ENCODE assay signal across 25 mouse cellular contexts in genomic region chr1:132069436-132069835, GRCm38 (mm10). TPM values are rescaled to one million over a fixed set of nuclear protein-coding genes. Genes with fewer than 3 reads are reported as not detected.
A peak's percentile ranks its signal among the peaks of the same experiment; 100 is the strongest.
DNase-seq lines count a peak whose midpoint lies in the region; ATAC-seq lines count a peak whose summit lies in the region.
"Had no signal": no experiment of that assay in that cellular context is flagged by ENCODE, and none has a peak within 500 bp of the region (broad histone marks: within the 10 kb centered on the region; RNA-seq: fewer than 3 reads in every experiment).

No protein-coding gene starts in this region.

- H3K9ac ChIP-seq in midbrain, embryonic 11.5 days (ENCODE audit: low read length) = no peak overlapping the region
- no peak overlapping the region for H3K9ac ChIP-seq in midbrain, embryonic 14.5 days (replicated peaks; ENCODE audit: low read length)
- H3K9ac ChIP-seq: embryonic facial prominence, embryonic 12.5 days; forebrain, embryonic 13.5 days; forebrain, embryonic 15.5 days; forebrain, postnatal 0 days had no signal

- peaks cover 8% of the 10 kb centered on the region for H3K4me1 ChIP-seq in midbrain, embryonic 11.5 days (ENCODE audit: control insufficient read depth, insufficient read depth, low read length)
- peaks cover 11% of the 10 kb centered on the region for H3K4me1 ChIP-seq in midbrain, embryonic 14.5 days (ENCODE audit: control insufficient read depth, insufficient read depth, low read length)

- no peak overlapping the region for H3K4me3 ChIP-seq in midbrain, embryonic 11.5 days (ENCODE audit: low read depth, low read length)
- no peak overlapping the region for H3K4me3 ChIP-seq in midbrain, embryonic 14.5 days (replicated peaks; ENCODE audit: low read depth, low read length)
- H3K4me3 ChIP-seq: embryonic facial prominence, embryonic 10.5 days; embryonic facial prominence, embryonic 12.5 days; forebrain, embryonic 13.5 days; forebrain, embryonic 15.5 days had no signal

- ATAC-seq in midbrain, embryonic 11.5 days (ENCODE audit: low FRiP score) = no peak
- no peak for ATAC-seq in midbrain, embryonic 14.5 days (ENCODE audit: low FRiP score, low TSS enrichment)
- ATAC-seq: activated CD4-positive, CD25-positive, alpha-beta regulatory T cell, adult 4 months; CD4-positive, CD25-positive, alpha-beta regulatory T cell, adult 4 months; forebrain, embryonic 13.5 days; forebrain, embryonic 15.5 days; forebrain, postnatal 0 days; Patski had no signal

- H3K4me2 ChIP-seq in midbrain, embryonic 11.5 days = no peak overlapping the region
- no peak overlapping the region for H3K4me2 ChIP-seq in midbrain, embryonic 14.5 days (ENCODE audit: low read length)
- H3K4me2 ChIP-seq: embryonic facial prominence, embryonic 12.5 days; forebrain, embryonic 13.5 days; forebrain, embryonic 15.5 days had no signal

- H3K36me3 ChIP-seq in midbrain, embryonic 11.5 days (ENCODE audit: control insufficient read depth, insufficient read depth, low read length) = no peaks in the 10 kb centered on the region
- no peaks in the 10 kb centered on the region for H3K36me3 ChIP-seq in midbrain, embryonic 14.5 days (ENCODE audit: control insufficient read depth, insufficient read depth, low read length)
- H3K36me3 ChIP-seq: embryonic facial prominence, embryonic 10.5 days; embryonic facial prominence, embryonic 12.5 days; forebrain, embryonic 15.5 days; G1E had no signal

- H3K27me3 ChIP-seq in midbrain, embryonic 11.5 days (ENCODE audit: control insufficient read depth, insufficient read depth, low read length) = peaks cover 28% of the 10 kb centered on the region
- peaks cover 21% of the 10 kb centered on the region for H3K27me3 ChIP-seq in midbrain, embryonic 14.5 days (ENCODE audit: control insufficient read depth, insufficient read depth, low read length)

- peak; percentile 35 for DNase-seq in layer of hippocampus, adult 11-12 months (ENCODE audit: low spot score)
- DNase-seq in layer of hippocampus, postnatal 14 days (ENCODE audit: low spot score in 2 of 2) = no peak
- DNase-seq in midbrain, embryonic 11.5 days (ENCODE audit: low spot score, missing footprints) = peak; percentile 47
- no peak for DNase-seq in midbrain, embryonic 14.5 days
- peak; percentile 58 for DNase-seq in brain, adult 2 months (ENCODE audit: low read depth, low spot score)
- no peak for DNase-seq in urinary bladder, postnatal 4 days (ENCODE audit: low spot score in 2 of 2)
- DNase-seq: adrenal gland, adult 8-10 months; adrenal gland, postnatal 14 days; adrenal gland, postnatal 36 days; B cell, adult 2 months; cerebellum, adult 11 months; cerebellum, adult 18-20 months; cerebellum, adult 8-10 months; cerebellum, adult 9-11 months; cerebellum, postnatal 14 days; cerebellum, postnatal 36 days; forebrain, postnatal 0 days had no signal

- no peaks in the 10 kb centered on the region for H3K9me3 ChIP-seq in midbrain, embryonic 11.5 days (ENCODE audit: control insufficient read depth, low read length)
- no peaks in the 10 kb centered on the region for H3K9me3 ChIP-seq in midbrain, embryonic 14.5 days (ENCODE audit: control insufficient read depth, low read length)
- H3K9me3 ChIP-seq: embryonic facial prominence, embryonic 10.5 days; embryonic facial prominence, embryonic 12.5 days; forebrain, embryonic 13.5 days; forebrain, embryonic 15.5 days; G1E had no signal

- no peak overlapping the region for H3K27ac ChIP-seq in midbrain, embryonic 11.5 days (ENCODE audit: low read depth, low read length)
- no peak overlapping the region for H3K27ac ChIP-seq in midbrain, embryonic 14.5 days (replicated peaks; ENCODE audit: low read depth, low read length)
- H3K27ac ChIP-seq: embryonic facial prominence, embryonic 10.5 days; embryonic facial prominence, embryonic 12.5 days; forebrain, embryonic 13.5 days; forebrain, embryonic 15.5 days had no signal

- 89% methylated on average over 8 of the region's 8 CpGs for WGBS in midbrain, embryonic 11.5 days
- WGBS in midbrain, embryonic 14.5 days = 91% methylated on average over 8 of the region's 8 CpGs

RNA-seq across cellular contexts. Expression of gene Mfsd4a, which starts 1.6 kb away (rescaled TPM):
- total RNA-seq in layer of hippocampus, postnatal 14 days (2021) = 10 to 100 TPM; 42.8 to 50.7 TPM
- polyA plus RNA-seq in midbrain, embryonic 11.5 days (2014; fragmentation: Nextera tagmentation; extraction: Ambion mirVana) = 8.1 and 8.7 TPM in 2 replicates
- 7.5 and 10.2 TPM in 2 replicates for polyA plus RNA-seq in midbrain, embryonic 14.5 days (2014; fragmentation: Nextera tagmentation; extraction: Ambion mirVana)
- polyA plus RNA-seq: G1E had no signal

Comparison
In these comparisons a context has a peak if more than half of its experiments do, and no peak if none do; other contexts are left out.
1. DNase-seq: peak in layer of hippocampus, adult 11-12 months (single experiment), midbrain, embryonic 11.5 days (single experiment) and brain, adult 2 months (single experiment); none in layer of hippocampus, postnatal 14 days (0 of 2), midbrain, embryonic 14.5 days (single experiment) and urinary bladder, postnatal 4 days (0 of 2).